Mouse (Mus musculus): Measurements from ENCODE around the gene Cpa5.

DNA sequence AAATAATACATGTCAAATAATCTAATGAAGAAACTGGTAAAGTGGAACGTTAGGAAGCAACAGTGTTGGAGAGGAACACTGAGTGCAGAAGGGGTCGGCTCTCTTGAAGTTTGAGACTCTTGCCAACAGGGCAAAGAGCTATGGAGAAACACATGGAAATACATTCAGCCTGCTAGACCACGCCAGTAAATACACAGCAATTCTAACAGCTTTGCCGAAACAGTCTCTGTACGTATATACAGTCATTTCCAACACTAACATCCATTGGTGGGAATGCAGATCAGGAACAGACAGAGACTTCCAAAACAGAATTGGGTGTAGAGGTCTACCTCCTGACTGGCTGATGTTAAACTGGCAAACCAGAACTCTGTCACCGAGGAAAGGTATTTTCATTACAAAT is 42.7 kb downstream of the Cpa5 start:
- TF ChIP-seq CTCF (IDR thresholded peaks at IDR 0.05; ENCODE audit: low read depth) (no peak), EP300 (optimal IDR thresholded peaks at IDR 0.05) (no peak)

All from stomach, postnatal 0 days (tissue).